Mouse (Mus musculus) kidney, adult 9 months (tissue): ENCODE data around the gene Itsn1.

Experiments
- DNase-seq: peaks from one replicate; pipeline ENCODE4 v3.0.0; 2022

Itsn1 gene

DNA sequence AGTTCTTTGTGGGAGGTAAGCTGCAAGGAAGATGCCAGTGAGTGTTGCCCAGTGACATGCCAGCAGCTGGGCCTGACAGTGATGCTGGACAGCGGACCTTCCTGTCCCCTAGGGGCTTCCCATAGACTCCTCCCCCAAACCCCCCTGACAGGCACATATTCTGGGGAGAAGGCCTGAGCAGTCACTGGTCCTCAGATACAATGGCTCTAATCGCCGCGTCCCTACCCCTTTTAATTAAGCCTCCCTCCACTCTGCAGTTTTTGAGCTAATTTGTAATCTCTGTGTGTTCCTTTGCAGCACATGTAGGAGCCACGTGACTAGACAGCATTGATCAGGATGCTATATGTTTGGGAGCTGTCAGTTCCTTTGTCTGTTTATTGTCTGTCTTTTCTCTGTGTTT is 41.6 kb downstream of the Itsn1 start:
- no peak for DNase-seq

GRCm38 (mm10) chr16:91771334-91771733 is 42.3 kb downstream of the Itsn1 start:
- no peak for DNase-seq

DNA sequence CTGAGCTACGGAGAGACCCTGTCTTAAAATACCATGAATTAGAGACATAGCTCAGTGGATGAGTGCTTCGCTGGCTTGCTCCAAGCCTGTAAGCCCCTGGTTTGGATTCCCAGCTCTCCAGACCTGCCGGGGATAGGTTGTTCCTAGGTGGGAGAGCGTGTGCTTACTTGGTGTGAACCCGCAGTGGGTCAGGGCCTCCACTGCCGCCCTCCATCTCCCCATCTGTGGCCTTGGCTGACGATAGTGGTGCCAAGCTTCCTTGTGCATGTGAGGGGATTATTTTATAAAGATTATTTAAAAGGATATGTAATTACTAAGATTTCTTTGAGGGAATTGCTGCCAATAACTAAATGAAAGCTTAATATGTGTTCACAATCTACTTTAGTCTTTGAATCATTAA is 43.5 kb downstream of the Itsn1 start:
- no peak for DNase-seq

GRCm38 (mm10) chr16:91779576-91779975 is 50.5 kb downstream of the Itsn1 start:
- no peak for DNase-seq

- no peak for DNase-seq
Measured at GRCm38 (mm10) chr16:91780151-91780550, 51.1 kb downstream of the Itsn1 start.

DNA sequence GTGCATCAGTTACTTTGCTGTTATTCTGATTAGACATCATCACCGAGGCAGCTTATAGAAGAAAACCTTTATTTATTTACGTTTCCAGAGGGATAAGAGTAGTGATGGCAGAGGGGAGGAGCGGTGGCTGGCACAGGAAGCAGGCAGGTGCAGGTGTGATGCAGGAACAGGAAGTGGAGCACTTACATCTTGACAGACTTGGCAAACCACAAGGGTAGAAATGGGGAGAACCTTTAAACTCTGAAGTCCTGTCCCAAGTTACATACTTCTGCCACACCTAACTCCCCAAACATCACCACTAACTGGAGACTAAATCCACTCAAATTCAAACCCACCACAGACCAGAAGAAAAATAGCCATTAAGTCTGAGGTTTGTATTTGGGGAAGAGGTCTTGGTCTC is 51.7 kb downstream of the Itsn1 start:
- no peak for DNase-seq

GRCm38 (mm10) chr16:91783191-91783590 is 54.1 kb downstream of the Itsn1 start:
- DNase-seq = peak; percentile 23

DNA sequence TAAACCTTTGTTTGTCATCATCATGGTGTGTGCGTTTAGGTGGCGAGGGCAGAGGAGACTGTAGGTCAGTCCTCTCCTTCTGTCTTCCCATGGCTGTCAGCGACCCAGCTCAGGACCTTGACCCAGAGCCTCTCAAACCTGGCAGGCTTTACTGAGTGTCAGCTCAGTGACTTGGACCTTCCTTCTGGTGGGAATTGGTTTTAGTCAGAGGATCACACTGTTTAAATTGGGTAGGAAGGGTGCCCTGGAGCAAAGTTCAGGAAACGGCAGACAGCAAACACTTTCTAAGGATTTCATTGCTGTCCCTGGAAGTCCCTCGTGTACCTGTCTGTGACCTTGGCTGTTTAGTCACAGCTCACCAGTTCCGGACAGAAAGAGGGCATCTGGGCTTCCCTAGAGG is 55.2 kb downstream of the Itsn1 start:
- peak; percentile 51 for DNase-seq

- peak; percentile 18 for DNase-seq
Measured at GRCm38 (mm10) chr16:91786425-91786824, 57.3 kb downstream of the Itsn1 start.

- DNase-seq = no peak
Measured at GRCm38 (mm10) chr16:91789728-91790127, 60.6 kb downstream of the Itsn1 start.

DNA sequence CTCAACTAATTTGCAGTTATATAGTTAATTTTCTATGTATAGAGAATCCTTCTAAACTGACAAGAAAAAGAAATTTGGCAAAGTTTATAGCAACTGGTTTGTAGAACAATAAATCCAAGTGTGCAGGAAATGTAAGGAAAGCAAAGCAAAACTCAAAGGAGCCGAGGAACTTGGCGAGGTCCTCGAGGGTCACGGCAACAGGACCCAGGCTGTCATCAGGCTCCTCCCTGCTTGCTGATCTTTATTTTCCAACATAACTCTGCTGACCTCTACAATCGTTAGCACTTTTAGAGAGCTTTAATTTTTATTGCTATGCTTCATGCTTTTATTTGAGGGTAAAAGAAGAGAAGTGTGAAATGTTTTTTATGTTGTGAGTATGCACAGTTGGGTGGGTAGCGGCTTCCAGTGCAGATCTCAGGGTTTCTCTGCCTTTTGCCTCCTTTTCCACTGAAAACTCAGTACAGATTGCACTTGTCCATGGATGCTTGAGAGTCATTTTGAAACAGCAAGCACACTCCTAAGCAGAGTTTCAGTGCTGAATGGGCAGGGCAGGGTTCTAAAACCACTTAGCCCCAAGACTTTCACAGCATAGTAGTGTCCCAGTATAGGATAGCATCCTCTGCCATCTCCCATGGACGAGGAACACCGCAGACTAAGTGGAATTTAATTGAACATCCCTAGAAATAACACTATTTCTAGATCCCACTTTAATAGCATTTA is 63.6 kb downstream of the Itsn1 start:
- DNase-seq = peak; percentile 28

- peak; percentile 13 for DNase-seq
Measured at GRCm38 (mm10) chr16:91793507-91794278, 64.6 kb downstream of the Itsn1 start.

GRCm38 (mm10) chr16:91794306-91794705 is 65.2 kb downstream of the Itsn1 start:
- no peak for DNase-seq

GRCm38 (mm10) chr16:91795044-91795443 is 66.0 kb downstream of the Itsn1 start:
- no peak for DNase-seq

DNA sequence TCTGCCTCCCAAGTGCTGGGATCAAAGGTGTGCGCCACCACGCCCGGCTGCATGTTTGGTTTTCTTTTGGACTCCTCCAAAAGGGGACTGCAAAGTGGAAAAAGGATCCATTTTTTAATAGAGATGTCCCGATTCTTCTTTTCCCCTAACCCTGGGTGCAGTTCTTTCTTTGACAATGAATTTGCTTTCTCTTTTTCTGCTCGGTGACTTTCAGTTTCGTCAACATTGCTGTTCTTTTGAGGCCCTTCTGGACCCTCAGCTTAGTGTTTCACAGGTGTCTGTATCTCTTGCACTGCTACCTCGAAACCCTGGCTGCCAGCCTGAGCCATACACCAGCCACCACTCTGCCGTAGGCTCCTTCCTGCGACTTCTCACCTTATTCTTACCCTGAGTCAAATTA is 66.5 kb downstream of the Itsn1 start:
- DNase-seq = no peak

DNA sequence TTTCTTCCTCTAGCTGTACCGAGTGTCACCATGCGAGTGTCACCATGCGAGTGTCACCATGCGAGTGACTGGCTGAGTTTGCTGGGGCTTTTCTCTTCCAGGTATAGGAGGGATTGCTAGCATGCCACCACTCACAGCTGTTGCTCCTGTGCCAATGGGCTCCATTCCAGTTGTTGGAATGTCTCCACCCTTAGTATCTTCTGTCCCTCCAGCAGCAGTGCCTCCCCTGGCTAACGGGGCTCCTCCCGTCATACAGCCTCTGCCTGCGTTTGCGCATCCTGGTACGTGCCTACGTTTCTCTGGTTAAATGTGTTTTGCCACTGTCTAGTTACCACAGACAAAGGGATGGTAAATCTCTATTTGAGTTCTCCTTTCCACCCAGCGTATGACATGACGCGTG is 72.3 kb downstream of the Itsn1 start:
- no peak for DNase-seq

DNA sequence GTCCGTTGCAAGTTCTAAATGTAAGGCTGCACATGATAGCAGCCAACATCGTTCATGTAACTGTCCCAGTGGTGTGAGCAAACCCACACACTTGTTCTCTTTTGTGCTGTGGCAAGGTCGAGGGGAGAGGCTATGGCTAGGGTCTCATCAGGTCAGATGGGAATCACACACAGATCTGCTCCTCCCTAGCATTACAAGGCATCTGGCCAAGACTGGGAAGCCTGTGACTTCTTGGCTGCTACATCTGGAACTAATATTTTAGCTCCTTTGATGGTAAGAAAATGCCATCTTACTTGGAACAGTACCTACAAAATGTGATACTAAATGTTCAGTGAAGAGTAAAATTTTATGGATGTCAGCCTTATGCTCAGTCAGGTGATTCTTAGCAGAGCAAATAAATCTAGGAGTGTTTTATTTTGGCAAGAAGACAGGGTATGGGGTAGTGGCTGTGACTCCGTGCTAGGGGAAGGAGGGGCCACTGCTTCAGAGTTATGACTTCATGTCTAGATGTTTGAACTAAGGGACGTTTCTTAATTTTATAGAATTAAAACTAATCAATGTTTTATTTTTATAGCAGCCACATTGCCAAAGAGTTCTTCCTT is 73.5 kb downstream of the Itsn1 start:
- DNase-seq = no peak

DNA sequence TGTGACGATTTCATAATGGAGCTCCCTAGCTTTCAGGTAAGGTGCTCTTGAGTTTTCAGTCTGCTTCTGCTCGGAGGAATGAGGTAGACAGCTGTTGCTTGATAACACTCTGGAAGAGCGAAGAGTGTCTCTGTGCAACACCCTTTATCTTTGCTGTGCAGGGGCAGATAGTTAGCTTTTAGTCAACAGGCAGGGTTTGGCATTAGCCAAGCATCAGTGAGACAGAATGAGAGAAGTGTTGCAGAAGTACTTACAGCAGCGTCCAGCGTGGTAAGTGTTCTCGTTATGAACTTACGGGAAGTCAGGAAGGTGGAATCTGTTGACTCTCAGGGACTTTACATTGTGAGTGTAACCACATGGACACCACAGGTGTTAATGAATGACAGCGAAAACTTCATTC is 75.3 kb downstream of the Itsn1 start:
- no peak for DNase-seq

GRCm38 (mm10) chr16:91804831-91805230 is 75.8 kb downstream of the Itsn1 start:
- DNase-seq = no peak

- no peak for DNase-seq
Measured at GRCm38 (mm10) chr16:91810235-91810634, 81.2 kb downstream of the Itsn1 start.

DNA sequence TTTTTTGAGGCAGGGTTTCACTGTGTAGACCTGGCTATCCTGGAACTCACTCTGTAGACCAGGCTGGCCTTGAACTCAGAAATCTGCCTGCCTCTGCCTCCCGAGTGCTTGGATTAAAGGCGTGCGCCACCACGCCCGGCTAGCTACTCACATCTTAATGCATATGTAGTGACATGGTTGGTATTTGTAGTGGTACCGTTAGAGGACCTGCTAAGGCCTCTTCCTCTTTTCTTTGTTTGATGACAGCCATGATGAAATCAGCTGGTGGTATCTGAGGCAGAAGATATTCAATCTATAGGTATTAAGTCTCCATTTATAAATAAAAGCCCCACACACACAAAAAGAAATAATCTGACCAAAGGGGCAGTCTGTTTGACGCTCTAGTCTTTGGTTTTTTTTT is 82.3 kb downstream of the Itsn1 start:
- no peak for DNase-seq

DNA sequence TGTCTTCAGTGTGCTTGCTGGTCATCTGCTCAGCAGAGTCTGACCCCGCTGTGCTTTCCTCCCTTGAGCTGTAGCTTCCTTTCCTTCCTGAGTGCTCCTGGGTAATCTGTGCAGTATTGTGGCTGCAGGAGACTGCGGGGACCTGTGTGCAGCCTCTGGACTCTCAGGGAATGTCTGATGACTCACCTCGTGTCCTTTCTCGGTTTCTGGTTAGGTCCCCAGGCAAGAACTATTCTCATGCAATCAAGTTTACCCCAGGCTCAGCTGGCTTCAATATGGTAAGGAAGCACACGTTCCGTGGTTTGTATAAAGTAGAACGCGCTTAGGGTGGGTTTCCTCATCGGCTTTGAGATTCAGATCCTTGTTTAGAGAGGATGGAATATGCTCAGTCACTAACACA is 82.8 kb downstream of the Itsn1 start:
- no peak for DNase-seq

GRCm38 (mm10) chr16:91813543-91813942 is 84.5 kb downstream of the Itsn1 start:
- DNase-seq = no peak

DNA sequence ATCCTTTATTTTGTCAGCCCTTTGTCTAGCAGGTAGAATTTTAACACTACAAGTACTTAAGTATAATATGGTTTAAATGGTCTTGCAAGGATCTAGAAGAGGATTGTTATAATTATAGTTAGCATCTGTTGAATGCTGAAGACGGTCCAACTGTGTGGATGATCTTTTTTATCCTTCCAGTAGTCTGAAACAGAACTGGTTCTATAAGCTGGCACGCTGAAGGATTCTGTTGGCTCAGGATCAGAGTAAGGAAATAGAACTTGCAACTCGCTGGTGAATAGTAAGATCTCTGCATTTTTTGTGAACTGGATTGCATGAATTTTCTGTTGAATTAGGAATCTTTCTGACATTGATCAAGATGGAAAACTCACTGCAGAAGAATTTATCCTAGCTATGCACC is 86.0 kb downstream of the Itsn1 start:
- DNase-seq = no peak
